In genomic region chr7:44353601-44354340, GRCm38 (mm10) we compare ENCODE assay signal across 8 mouse cellular contexts. TPM values are rescaled to one million over a fixed set of nuclear protein-coding genes. Genes with fewer than 3 reads are reported as not detected.
DNase-seq lines count a peak whose midpoint lies in the region; ATAC-seq and TF ChIP-seq lines count a peak whose summit lies in the region.

No protein-coding gene starts in this region.

- intact Hi-C loops in heart, postnatal 36 days (cut with DNase I): loop anchor here (10.0 kb wide), 1 partner anchor 49 kb away; the partner anchor contains the start of gene Clec11a

- peak overlapping the region; percentile 33 for H3K4me2 ChIP-seq in limb, embryonic 15.5 days

- no peak for TF ChIP-seq CTCF in testis, adult 2 months (IDR thresholded peaks at IDR 0.05; ENCODE audit: control insufficient read depth, insufficient read depth, insufficient replicate concordance, low read depth, low read length)

- H3K27me3 ChIP-seq in heart, embryonic 10.5 days (ENCODE audit: insufficient read depth, poor library complexity, severe bottlenecking): peaks cover 97% of the 10 kb centered on the region
- H3K27me3 ChIP-seq in testis, adult 2 months (ENCODE audit: control insufficient read depth, insufficient read depth, low read length): no peaks in the 10 kb centered on the region; the same call in none of the 2 replicates
- H3K27me3 ChIP-seq in limb, embryonic 15.5 days: peaks cover 90% of the 10 kb centered on the region

- no peaks in the 10 kb centered on the region for H3K9me3 ChIP-seq in heart, embryonic 10.5 days
- no peaks in the 10 kb centered on the region for H3K9me3 ChIP-seq in limb, embryonic 15.5 days

- no peak overlapping the region for H3K27ac ChIP-seq in heart, embryonic 10.5 days
- no peak overlapping the region for H3K27ac ChIP-seq in testis, adult 2 months (ENCODE audit: control insufficient read depth, insufficient read depth, low read depth, low read length)
- no peak overlapping the region for H3K27ac ChIP-seq in limb, embryonic 15.5 days

- H3K4me1 ChIP-seq in heart, embryonic 10.5 days: peaks cover 54% of the 10 kb centered on the region
- peaks cover 33% of the 10 kb centered on the region for H3K4me1 ChIP-seq in testis, adult 2 months (ENCODE audit: control insufficient read depth, insufficient read depth, low read length)
- peaks cover 57% of the 10 kb centered on the region for H3K4me1 ChIP-seq in limb, embryonic 15.5 days

- no peak overlapping the region for H3K9ac ChIP-seq in limb, embryonic 15.5 days

- DNase-seq in heart, embryonic 10.5 days (ENCODE audit: low spot score): no peak
- no peak for DNase-seq in heart, postnatal 36 days
- no peak for DNase-seq in testis, postnatal 14 days (ENCODE audit: low spot score)
- peak; percentile 68 for DNase-seq in testis, postnatal 10 days (ENCODE audit: low spot score)
- no peak for DNase-seq in right cerebral cortex, postnatal 36 days (ENCODE audit: low spot score in 2 of 2)
- no peak for DNase-seq in layer of hippocampus, postnatal 14 days (ENCODE audit: low spot score in 2 of 2)

- 2% methylated on average over 35 of the region's 35 CpGs for WGBS in heart, embryonic 10.5 days
- 1% methylated on average over 35 of the region's 35 CpGs for WGBS in limb, embryonic 15.5 days

- peak overlapping the region; percentile 47 for H3K4me3 ChIP-seq in heart, embryonic 10.5 days
- H3K4me3 ChIP-seq in testis, adult 2 months (ENCODE audit: control insufficient read depth, low read depth, low read length): peak overlapping the region; percentile 11; the same call in 1 of the 2 replicates
- H3K4me3 ChIP-seq in limb, embryonic 15.5 days: peak overlapping the region; percentile 23

- no peak for ATAC-seq in limb, embryonic 15.5 days (ENCODE audit: insufficient number of reproducible peaks, low FRiP score, low TSS enrichment, low read depth)

- no peak for TF ChIP-seq POLR2A in testis, adult 2 months (IDR thresholded peaks at IDR 0.05; ENCODE audit: control insufficient read depth, low read depth, low read length)

- H3K36me3 ChIP-seq in heart, embryonic 10.5 days: no peaks in the 10 kb centered on the region
- H3K36me3 ChIP-seq in testis, adult 2 months (ENCODE audit: control insufficient read depth, insufficient read depth, low read length): no peaks in the 10 kb centered on the region
- no peaks in the 10 kb centered on the region for H3K36me3 ChIP-seq in limb, embryonic 15.5 days

RNA-seq across cellular contexts. Expression of gene Syt3, which starts 30.1 kb away (rescaled TPM):
- polyA plus RNA-seq in heart, embryonic 10.5 days (2016; fragmentation: Nextera tagmentation; extraction: Ambion mirVana): 0.74 and 0.78 TPM in 2 replicates
- total RNA-seq in heart, postnatal 36 days (2021): 1 to 10 TPM; 1.7 to 3.4 TPM
- polyA plus RNA-seq in testis, adult 2 months (2012; rRNA removed): 2.0 TPM in 2 replicates
- polyA plus RNA-seq in limb, embryonic 15.5 days (2015; fragmentation: Nextera tagmentation; extraction: Ambion mirVana): 2.2 and 3.2 TPM in 2 replicates
- total RNA-seq in layer of hippocampus, postnatal 14 days (2021): 10 to 100 TPM; 95.5 to 98.4 TPM

RNA-seq across cellular contexts. Expression of gene 1700008O03Rik, which starts 31.8 kb away (rescaled TPM):
- polyA plus RNA-seq in heart, embryonic 10.5 days (2016; fragmentation: Nextera tagmentation; extraction: Ambion mirVana): 0.49 and 0.83 TPM in 2 replicates
- total RNA-seq in heart, postnatal 36 days (2021): under 1 TPM in 1 of 2 experiments, not detected in 1; 0.68 TPM
- polyA plus RNA-seq in testis, adult 2 months (2012; rRNA removed): 112 and 131 TPM in 2 replicates
- polyA plus RNA-seq in limb, embryonic 15.5 days (2015; fragmentation: Nextera tagmentation; extraction: Ambion mirVana): 0.43 and 0.58 TPM in 2 replicates
- total RNA-seq in layer of hippocampus, postnatal 14 days (2021): 1 to 10 TPM; 2.3 TPM

RNA-seq across cellular contexts. Expression of gene Shank1, which starts 43.7 kb away (rescaled TPM):
- polyA plus RNA-seq in heart, embryonic 10.5 days (2016; fragmentation: Nextera tagmentation; extraction: Ambion mirVana): 0.47 and 0.84 TPM in 2 replicates
- total RNA-seq in heart, postnatal 36 days (2021): 1 to 10 TPM in 1 of 2 experiments, under 1 TPM in 1; 1.00 to 1.5 TPM
- polyA plus RNA-seq in testis, adult 2 months (2012; rRNA removed): 4.0 and 5.5 TPM in 2 replicates
- 2.4 and 3.2 TPM in 2 replicates for polyA plus RNA-seq in limb, embryonic 15.5 days (2015; fragmentation: Nextera tagmentation; extraction: Ambion mirVana)
- 100 to 1,000 TPM; 566 to 582 TPM for total RNA-seq in layer of hippocampus, postnatal 14 days (2021)

RNA-seq across cellular contexts. Expression of gene Clec11a, which starts 47.1 kb away (rescaled TPM):
- polyA plus RNA-seq in heart, embryonic 10.5 days (2016; fragmentation: Nextera tagmentation; extraction: Ambion mirVana): 0.60 and 1.2 TPM in 2 replicates
- under 1 TPM; 0.75 to 0.84 TPM for total RNA-seq in heart, postnatal 36 days (2021)
- polyA plus RNA-seq in testis, adult 2 months (2012; rRNA removed): 1.7 and 3.1 TPM in 2 replicates
- polyA plus RNA-seq in limb, embryonic 15.5 days (2015; fragmentation: Nextera tagmentation; extraction: Ambion mirVana): 24.0 and 31.1 TPM in 2 replicates
- total RNA-seq in layer of hippocampus, postnatal 14 days (2021): 1 to 10 TPM; 2.5 to 2.8 TPM

Comparison
In these comparisons a context has a peak if more than half of its experiments do, and no peak if none do; other contexts are left out.
1. RNA of gene 1700008O03Rik, which starts 31.8 kb away (polyA plus RNA-seq): 112 to 131 TPM in testis, adult 2 months; 0.49 to 0.83 TPM in heart, embryonic 10.5 days and 0.43 to 0.58 TPM in limb, embryonic 15.5 days; every median in the first group is over 10 times any median in the second.
2. Peak in every context shown above with its lines, with median percentiles within 50 percentile points of each other: H3K4me3 ChIP-seq.